Mouse (Mus musculus) E14TG2a.4 (cell line): ENCODE measurements around the gene Pacs1.

ENCODE experiments used
- H3K27me3 ChIP-seq: 2 replicates; pipeline ENCODE4 v1.6.1; 2014; ENCODE audit warnings: low read length, control low read depth; ENCODE audit not compliant: insufficient read depth
- H3K36me3 ChIP-seq: 2 replicates; pipeline ENCODE4 v1.6.1; 2014; ENCODE audit warnings: low read length, control low read depth; ENCODE audit not compliant: insufficient read depth
- H3K4me1 ChIP-seq: replicated peaks from 2 replicates; pipeline ENCODE4 v1.6.1; 2014; ENCODE audit warnings: low read depth, low read length, control low read depth
- H3K4me3 ChIP-seq: replicated peaks from 2 replicates; pipeline ENCODE4 v1.5.1; 2014; ENCODE audit warnings: mild to moderate bottlenecking, low read length
- H3K9me3 ChIP-seq: 2 replicates; pipeline ENCODE4 v1.6.1; 2014; ENCODE audit warnings: low read length, control low read depth
- CTCF ChIP-seq: conservative IDR thresholded peaks from 2 replicates; pipeline ENCODE4 v1.5.1; 2014; ENCODE audit warnings: low read length
- NANOG ChIP-seq: IDR thresholded peaks from 2 replicates; pipeline ENCODE4 v1.6.1; 2014; ENCODE audit warnings: borderline replicate concordance, low read length, mixed read lengths
- POU5F1 ChIP-seq: IDR thresholded peaks from 2 replicates; pipeline ENCODE4 v1.6.1; 2014; ENCODE audit warnings: low read length, borderline replicate concordance

Pacs1 gene

DNA sequence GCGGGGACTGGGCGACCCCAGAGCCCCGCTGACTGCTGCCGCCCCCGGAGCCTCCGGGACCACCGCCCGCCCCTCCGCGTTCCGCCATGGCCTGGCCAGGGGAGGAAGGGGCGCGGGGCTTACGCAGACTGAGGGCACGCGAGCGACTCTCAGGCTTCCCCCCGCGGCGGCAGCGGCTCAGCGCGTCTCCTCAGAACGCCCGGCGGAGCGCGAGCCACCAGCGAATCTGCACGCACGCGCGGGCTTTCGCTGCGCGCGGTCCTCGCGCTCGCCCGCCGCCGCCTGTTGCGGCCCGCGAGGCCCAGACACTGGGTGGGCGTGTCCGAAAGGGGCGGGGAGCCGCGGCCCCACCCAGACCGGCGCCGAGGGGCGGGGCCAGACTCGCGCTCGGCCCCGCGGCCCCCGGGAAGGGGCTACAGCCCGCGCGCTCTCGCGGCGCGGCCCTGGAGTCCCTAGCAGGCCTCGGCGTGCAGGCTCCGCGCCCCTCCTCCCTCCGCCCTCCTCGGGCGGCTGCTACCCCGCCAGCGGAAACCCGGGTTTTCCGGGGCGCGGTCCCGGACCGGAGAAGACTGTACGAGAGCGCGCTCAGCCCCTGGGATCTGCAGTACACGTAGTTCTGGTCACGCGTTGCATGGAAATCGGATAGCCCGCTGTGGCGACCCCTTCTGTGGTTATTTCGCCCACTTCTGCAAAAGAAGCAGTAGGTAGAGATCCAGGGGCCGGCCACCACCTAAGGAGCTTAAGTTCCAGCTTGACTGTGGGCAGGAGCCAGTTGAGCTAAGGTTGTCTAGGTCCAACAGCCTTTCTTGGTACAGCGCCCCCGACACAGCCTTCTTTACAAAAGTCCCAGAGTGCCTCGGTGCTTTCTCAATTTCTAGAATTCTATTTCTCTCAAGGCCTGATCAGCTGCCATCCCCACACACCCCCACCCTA, at the start of gene Pacs1:
TSS of gene Pacs1 (minus strand) at position 319 of the 933 bp plus-strand sequence.
- H3K9me3 ChIP-seq, result no peaks in the 10 kb centered on the region
- H3K36me3 ChIP-seq, result peaks cover 43% of the 10 kb centered on the region
- peak within 1 kb of the TSS; percentile 93 for H3K4me3 ChIP-seq
- TF ChIP-seq CTCF, result no peak
- TF ChIP-seq NANOG, result no peak
- no peak for TF ChIP-seq POU5F1
- 0 out of 2 replicates have a peak, but pooled peaks cover 4% of the 10 kb centered on the region for H3K27me3 ChIP-seq
- peaks cover 63% of the 10 kb centered on the region for H3K4me1 ChIP-seq

DNA sequence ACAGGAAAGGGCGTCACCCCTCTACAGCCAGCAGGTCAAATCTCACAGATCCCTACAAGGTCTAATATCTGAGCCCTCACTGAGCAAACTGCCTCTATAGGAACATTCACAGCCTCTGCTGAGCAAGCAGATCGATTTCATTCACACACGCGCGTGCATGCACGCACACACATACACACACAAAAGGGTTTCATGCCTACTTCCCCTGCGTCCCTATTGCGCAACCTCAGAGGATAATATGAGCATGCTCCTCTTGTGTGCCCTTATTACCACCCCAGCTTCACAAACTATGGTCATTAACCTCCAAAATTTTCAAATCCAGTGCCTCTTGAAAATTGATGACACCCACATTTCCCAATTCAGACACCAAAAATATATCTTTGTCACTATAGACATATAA, 40.3 kb upstream of the Pacs1 start:
- Histone ChIP-seq H3K4me3 (no peak overlapping the region), H3K27me3 (peaks cover 4% of the 10 kb centered on the region), H3K4me1 (no peaks in the 10 kb centered on the region), H3K9me3 (peaks cover 22% of the 10 kb centered on the region), H3K36me3 (no peaks in the 10 kb centered on the region)
- TF ChIP-seq CTCF (no peak), POU5F1 (no peak), NANOG (no peak)

DNA sequence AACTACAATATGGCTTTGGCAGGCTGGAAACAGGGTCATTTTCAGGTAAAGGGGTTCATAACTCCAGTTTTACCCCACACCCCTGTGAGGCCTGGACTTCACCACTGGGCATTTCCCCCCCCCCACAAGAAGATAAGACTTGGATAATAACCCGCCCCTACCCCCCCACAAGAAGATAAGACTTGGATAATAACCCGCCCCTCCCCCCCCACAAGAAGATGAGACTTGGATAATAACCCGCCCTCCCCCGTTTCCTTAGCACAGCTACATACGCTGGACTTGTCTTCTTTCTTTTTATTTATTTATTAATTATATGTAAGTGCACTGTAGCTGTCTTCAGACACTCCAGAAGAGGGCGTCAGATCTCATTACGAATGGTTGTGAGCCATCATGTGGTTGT, 36.1 kb upstream of the Pacs1 start:
- Histone ChIP-seq H3K4me1 (peaks cover 29% of the 10 kb centered on the region), H3K36me3 (0 out of 2 replicates have a peak, but pooled peaks cover under 1% of the 10 kb centered on the region), H3K4me3 (no peak overlapping the region), H3K27me3 (peaks cover 21% of the 10 kb centered on the region), H3K9me3 (no peaks in the 10 kb centered on the region)
- no peak for TF ChIP-seq NANOG
- TF ChIP-seq CTCF, result no peak
- no peak for TF ChIP-seq POU5F1

DNA sequence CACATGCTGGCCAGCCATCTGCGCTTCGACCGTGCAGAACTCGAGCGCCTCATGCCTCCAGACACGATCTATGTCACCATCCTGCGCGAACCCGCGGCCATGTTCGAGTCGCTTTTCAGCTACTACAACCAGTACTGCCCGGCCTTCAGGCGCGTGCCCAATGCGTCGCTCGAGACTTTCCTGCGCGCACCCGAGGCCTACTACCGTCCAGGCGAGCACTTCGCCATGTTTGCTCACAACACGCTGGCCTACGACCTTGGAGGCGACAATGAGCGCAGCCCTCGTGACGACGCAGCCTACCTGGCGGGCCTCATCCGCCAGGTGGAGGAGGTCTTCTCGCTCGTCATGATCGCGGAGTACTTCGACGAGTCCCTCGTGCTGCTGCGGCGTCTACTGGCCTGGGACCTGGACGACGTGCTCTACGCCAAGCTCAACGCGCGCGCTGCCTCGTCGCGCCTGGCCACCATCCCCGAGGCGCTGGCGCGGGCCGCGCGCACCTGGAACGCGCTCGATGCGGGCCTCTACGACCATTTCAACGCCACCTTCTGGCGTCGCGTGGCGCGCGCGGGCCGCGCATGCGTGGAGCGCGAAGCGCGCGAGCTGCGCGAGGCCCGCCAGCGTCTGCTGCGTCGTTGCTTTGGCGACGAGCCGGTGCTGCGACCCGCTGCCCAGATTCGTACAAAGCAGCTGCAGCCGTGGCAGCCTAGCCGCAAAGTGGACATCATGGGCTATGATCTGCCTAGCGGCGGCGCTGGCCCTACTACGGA, 34.2 kb upstream of the Pacs1 start:
- no peaks in the 10 kb centered on the region for H3K9me3 ChIP-seq
- H3K27me3 ChIP-seq, result peaks cover 21% of the 10 kb centered on the region
- H3K36me3 ChIP-seq, result 0 out of 2 replicates have a peak, but pooled peaks cover 6% of the 10 kb centered on the region
- H3K4me3 ChIP-seq, result peak overlapping the region; percentile 72
- H3K4me1 ChIP-seq, result peaks cover 34% of the 10 kb centered on the region
- TF ChIP-seq CTCF (no peak), POU5F1 (no peak), NANOG (no peak)

DNA sequence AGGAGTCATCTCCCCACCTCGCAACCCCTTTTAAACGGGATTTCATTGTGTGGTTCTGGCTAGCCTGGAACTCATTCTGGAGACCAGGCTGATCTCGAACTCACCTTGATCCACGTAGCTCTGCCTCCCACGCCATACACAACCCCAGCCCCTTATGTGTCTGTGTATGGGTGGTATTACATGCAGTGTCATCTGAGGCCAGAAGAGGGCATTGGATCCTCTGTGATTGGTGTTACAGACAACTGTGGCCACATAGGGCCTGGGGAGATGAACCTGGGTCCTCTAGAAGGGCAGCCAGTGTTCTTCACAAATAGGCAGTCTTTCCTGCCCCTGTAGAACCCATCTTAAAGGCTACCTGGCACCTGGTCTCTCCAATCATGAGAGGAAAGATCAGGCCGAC, 33.4 kb upstream of the Pacs1 start:
- Histone ChIP-seq H3K4me1 (peaks cover 42% of the 10 kb centered on the region), H3K4me3 (peak overlapping the region; percentile 72), H3K36me3 (0 out of 2 replicates have a peak, but pooled peaks cover 6% of the 10 kb centered on the region), H3K27me3 (peaks cover 21% of the 10 kb centered on the region), H3K9me3 (no peaks in the 10 kb centered on the region)
- TF ChIP-seq NANOG (no peak), POU5F1 (no peak), CTCF (peak; percentile 33)

DNA sequence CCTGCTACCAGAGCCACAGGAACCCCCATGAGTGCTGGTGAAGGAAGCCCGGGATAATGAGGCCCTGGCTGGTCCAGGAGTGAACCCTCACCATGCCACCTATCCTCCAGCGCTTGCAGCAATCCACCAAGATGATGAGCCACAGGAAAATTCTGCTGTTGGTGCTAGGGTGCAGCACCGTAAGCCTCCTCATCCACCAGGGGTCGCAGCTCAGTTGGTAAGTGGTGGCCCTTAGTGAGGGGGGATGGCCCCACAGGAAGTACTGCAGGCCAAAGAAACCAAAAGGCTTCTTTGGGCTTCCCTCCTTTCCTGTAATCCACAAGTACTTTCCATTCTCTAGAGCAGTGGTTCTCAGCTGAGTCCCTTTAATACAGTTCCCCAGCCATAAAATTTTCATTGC, 29.5 kb upstream of the Pacs1 start:
- Histone ChIP-seq H3K4me1 (peaks cover 70% of the 10 kb centered on the region), H3K9me3 (no peaks in the 10 kb centered on the region), H3K4me3 (no peak overlapping the region), H3K36me3 (0 out of 2 replicates have a peak, but pooled peaks cover 6% of the 10 kb centered on the region), H3K27me3 (peaks cover 20% of the 10 kb centered on the region)
- TF ChIP-seq POU5F1, result no peak
- peak; percentile 77 for TF ChIP-seq CTCF
- no peak for TF ChIP-seq NANOG

DNA sequence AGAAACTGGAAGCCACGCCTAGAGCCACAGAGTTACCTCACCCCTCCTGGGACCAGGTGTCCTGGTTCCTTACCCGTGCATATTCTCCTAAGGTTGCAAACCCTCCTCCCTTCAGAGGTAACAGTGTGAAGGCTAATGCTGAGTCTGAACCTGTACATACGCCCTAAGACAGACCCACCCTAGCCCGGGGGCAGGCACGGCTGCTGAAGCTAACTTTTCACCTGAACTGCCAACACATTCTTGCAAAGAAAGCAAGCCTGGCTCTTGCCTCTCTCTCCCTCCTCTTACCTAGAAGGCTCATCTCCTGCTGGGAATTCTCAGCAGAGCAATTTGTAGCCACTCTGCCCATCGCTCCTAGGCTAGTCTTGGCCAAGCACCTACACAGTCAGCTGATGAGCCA, 27.7 kb upstream of the Pacs1 start:
- Histone ChIP-seq H3K27me3 (peaks cover 13% of the 10 kb centered on the region; the same call in 1 of the 2 replicates), H3K36me3 (0 out of 2 replicates have a peak, but pooled peaks cover 6% of the 10 kb centered on the region)
- no peak for TF ChIP-seq POU5F1
- TF ChIP-seq NANOG, result no peak; the same call in 1 of the 2 replicates
- no peak for TF ChIP-seq CTCF

More for the DNA sequence above, 27.7 kb upstream of the Pacs1 start:
- Histone ChIP-seq H3K4me1 (peaks cover 73% of the 10 kb centered on the region), H3K9me3 (no peaks in the 10 kb centered on the region), H3K4me3 (peak overlapping the region; percentile 17; the same call in 1 of the 2 replicates)
